Mouse (Mus musculus) left cerebral cortex, postnatal 25 days (tissue): ENCODE results near the gene Rbm45. TPM values are rescaled to one million over a fixed set of nuclear protein-coding genes. Genes with fewer than 3 reads are reported as not detected.

ENCODE experiments used
- total RNA-seq, 2 experiments: library from RNA; stranded (reverse); gene quantifications; 2 replicates each; pipeline ENCODE4 v1.2.3; 2021

Gene Rbm45
- total RNA-seq, 2 experiments from 2014 or later, result 37.4 to 42.8 TPM

Other genes with a start within 250 kb of the Rbm45 start
- 1 to 10 TPM; 4.1 to 4.8 TPM for gene Pde11a, start 31.2 kb upstream of the Rbm45 start, total RNA-seq
- gene Cyct, start 9.5 kb upstream of the Rbm45 start, total RNA-seq, result not detected
- gene Osbpl6, start 36.5 kb downstream of the Rbm45 start, total RNA-seq, result 10 to 100 TPM; 49.0 to 54.3 TPM